7 mouse cellular contexts compared by ENCODE assay signal in genomic region chr11:110496061-110496446, GRCm38 (mm10).
A peak's percentile ranks its signal among the peaks of the same experiment; 100 is the strongest.
DNase-seq lines count a peak whose midpoint lies in the region; ATAC-seq and TF ChIP-seq lines count a peak whose summit lies in the region.

No protein-coding gene starts in this region.

- peaks cover 53% of the 10 kb centered on the region for H3K36me3 ChIP-seq in liver, postnatal 0 days (replicated peaks; ENCODE audit: insufficient read depth, low read length)

- no peak overlapping the region for H3K27ac ChIP-seq in liver, postnatal 0 days (ENCODE audit: low read depth)

- peak; percentile 76 for TF ChIP-seq CTCF in liver, postnatal 0 days (IDR thresholded peaks at IDR 0.05; ENCODE audit: low read depth)

- H3K4me1 ChIP-seq in liver, postnatal 0 days (ENCODE audit: insufficient read depth): 0 out of 2 replicates have a peak, but pooled peaks cover 2% of the 10 kb centered on the region

- H3K27me3 ChIP-seq in liver, postnatal 0 days (ENCODE audit: insufficient read depth, low read length): no peaks in the 10 kb centered on the region

- H3K4me3 ChIP-seq in liver, postnatal 0 days (ENCODE audit: low read depth, low read length): no peak overlapping the region

- TF ChIP-seq EP300 in liver, postnatal 0 days (IDR thresholded peaks at IDR 0.05; ENCODE audit: low read depth): no peak

- no peak overlapping the region for H3K9ac ChIP-seq in liver, postnatal 0 days (replicated peaks)

- WGBS in liver, postnatal 0 days (ENCODE audit: insufficient replicate concordance): 57% methylated on average over 12 of the region's 12 CpGs

- peak; percentile 49 for ATAC-seq in liver, postnatal 0 days

- DNase-seq in urinary bladder, postnatal 25 days (ENCODE audit: low spot score): peak; percentile 26
- no peak for DNase-seq in urinary bladder, postnatal 4 days (ENCODE audit: low spot score in 2 of 2)
- DNase-seq in adrenal gland, postnatal 36 days: peak; percentile 73 to 75
- peak; percentile 39 for DNase-seq in forelimb bud, embryonic 11.5 days (ENCODE audit: low read depth, low spot score)
- DNase-seq in kidney, postnatal 14 days: peak; percentile 69
- peak; percentile 56 for DNase-seq in liver, postnatal 0 days
- DNase-seq in right cerebral cortex, postnatal 36 days (ENCODE audit: low spot score in 2 of 2): peak; percentile 59 to 61

- peaks cover 3% of the 10 kb centered on the region; the same call in 1 of the 2 replicates for H3K9me3 ChIP-seq in liver, postnatal 0 days (ENCODE audit: low read length)

- H3K4me2 ChIP-seq in liver, postnatal 0 days (ENCODE audit: low read depth, low read length): no peak overlapping the region

Comparison
In these comparisons a context has a peak if more than half of its experiments do, and no peak if none do; other contexts are left out.
1. DNase-seq: peak in urinary bladder, postnatal 25 days (single experiment), adrenal gland, postnatal 36 days (2 of 2), forelimb bud, embryonic 11.5 days (single experiment), kidney, postnatal 14 days (single experiment), liver, postnatal 0 days (single experiment) and right cerebral cortex, postnatal 36 days (2 of 2); none in urinary bladder, postnatal 4 days (0 of 2).